Mouse (Mus musculus) spleen, embryonic (tissue): ENCODE results near the gene Alk.

Source experiments
- CTCF ChIA-PET: fragments of 350-600 bp; sonication (Branson Sonifier 250); formaldehyde crosslinking; loops from one replicate; lab custom pipeline; 2022; lab: Charles Lee

Gene Alk

GRCm38 (mm10) chr17:72023323-72023722, 581.1 kb downstream of the Alk start:
- CTCF ChIA-PET = no interaction called here

GRCm38 (mm10) chr17:72021733-72022669, 582.4 kb downstream of the Alk start:
- CTCF ChIA-PET = no interaction called here

GRCm38 (mm10) chr17:72017329-72017728, 587.1 kb downstream of the Alk start:
- CTCF ChIA-PET = no interaction called here

- CTCF ChIA-PET = no interaction called here
These were observed 589.2 kb downstream of the Alk start for GRCm38 (mm10) chr17:72015253-72015652.

- CTCF ChIA-PET = interaction anchor here (0.6 kb wide), 1 partner anchor 1971 kb away, joined by 3 read pairs; no protein-coding TSS in a partner anchor
These were observed 591.7 kb downstream of the Alk start for GRCm38 (mm10) chr17:72012775-72013174.

GRCm38 (mm10) chr17:72009836-72010235, 594.6 kb downstream of the Alk start:
- CTCF ChIA-PET = no interaction called here

- CTCF ChIA-PET = no interaction called here
These were observed 596.0 kb downstream of the Alk start for GRCm38 (mm10) chr17:72008389-72008788.

GRCm38 (mm10) chr17:72005365-72005764, 599.1 kb downstream of the Alk start:
- CTCF ChIA-PET = no interaction called here

- CTCF ChIA-PET = no interaction called here
These were observed 604.6 kb downstream of the Alk start for GRCm38 (mm10) chr17:71999527-72000482.

GRCm38 (mm10) chr17:71997680-71998079, 606.7 kb downstream of the Alk start:
- CTCF ChIA-PET = no interaction called here

- CTCF ChIA-PET = interaction anchor here (0.7 kb wide), 1 partner anchor 252 kb away, joined by 3 read pairs; no protein-coding TSS in a partner anchor
These were observed 608.9 kb downstream of the Alk start for GRCm38 (mm10) chr17:71995539-71995938.

- CTCF ChIA-PET = no interaction called here
These were observed 610.3 kb downstream of the Alk start for GRCm38 (mm10) chr17:71994144-71994543.

- CTCF ChIA-PET = no interaction called here
These were observed 611.4 kb downstream of the Alk start for GRCm38 (mm10) chr17:71993011-71993410.

GRCm38 (mm10) chr17:71991260-71991659, 613.2 kb downstream of the Alk start:
- CTCF ChIA-PET = interaction anchor here (0.7 kb wide), 1 partner anchor 101 kb away, joined by 3 read pairs; no protein-coding TSS in a partner anchor

GRCm38 (mm10) chr17:71990176-71990720, 614.2 kb downstream of the Alk start:
- CTCF ChIA-PET = no interaction called here

- CTCF ChIA-PET = no interaction called here
These were observed 615.5 kb downstream of the Alk start for GRCm38 (mm10) chr17:71988736-71989569.

- CTCF ChIA-PET = no interaction called here
These were observed 617.4 kb downstream of the Alk start for GRCm38 (mm10) chr17:71986998-71987397.

GRCm38 (mm10) chr17:71986456-71986855, 618.0 kb downstream of the Alk start:
- CTCF ChIA-PET = no interaction called here

- CTCF ChIA-PET = no interaction called here
These were observed 623.2 kb downstream of the Alk start for GRCm38 (mm10) chr17:71981177-71981576.

- CTCF ChIA-PET = no interaction called here
These were observed 623.8 kb downstream of the Alk start for GRCm38 (mm10) chr17:71980518-71981145.
